Mouse (Mus musculus) neural tube, embryonic 11.5 days (tissue): ENCODE measurements around the gene Trex2. TPM values are rescaled to one million over a fixed set of nuclear protein-coding genes. Genes with fewer than 3 reads are reported as not detected.

Experiments used
- ATAC-seq: fragments of 200-750 bp; cut with Nextera tagmentation; 2 replicates; pipeline ENCODE4 v1.8.0; 2017; ENCODE audit warnings: moderate number of reproducible peaks, mild to moderate bottlenecking, moderate TSS enrichment, moderate library complexity; ENCODE audit not compliant: insufficient read depth, low FRiP score, low TSS enrichment
- DNase-seq: peaks from one replicate; pipeline ENCODE4 v3.0.0-alpha.2; 2015; ENCODE audit warnings: low spot score
- H3K27ac ChIP-seq: fragments of 300-500 bp; sonication (generic); 2 replicates; pipeline ENCODE4 v1.5.1; 2014; ENCODE audit warnings: low read depth, mild to moderate bottlenecking, low read length
- H3K27me3 ChIP-seq: fragments of 300-500 bp; sonication (generic); 2 replicates; pipeline ENCODE4 v1.6.1; 2014; ENCODE audit warnings: mild to moderate bottlenecking, low read length, mixed read lengths; ENCODE audit not compliant: control insufficient read depth, insufficient read depth
- H3K36me3 ChIP-seq: fragments of 300-500 bp; sonication (generic); 2 replicates; pipeline ENCODE4 v1.6.1; 2014; ENCODE audit warnings: mild to moderate bottlenecking, low read length, moderate library complexity, mixed read lengths; ENCODE audit not compliant: control insufficient read depth, insufficient read depth
- H3K4me1 ChIP-seq: fragments of 300-500 bp; sonication (generic); 2 replicates; pipeline ENCODE4 v1.6.1; 2014; ENCODE audit warnings: low read length, mixed read lengths; ENCODE audit not compliant: control insufficient read depth, insufficient read depth
- H3K4me2 ChIP-seq: fragments of 300-500 bp; sonication (generic); 2 replicates; pipeline ENCODE4 v1.6.1; 2014; ENCODE audit warnings: low read depth, mild to moderate bottlenecking, moderate library complexity
- H3K4me3 ChIP-seq: fragments of 300-500 bp; sonication (generic); 2 replicates; pipeline ENCODE4 v1.5.1; 2014; ENCODE audit warnings: low read depth, low read length
- H3K9ac ChIP-seq: fragments of 300-500 bp; sonication (generic); 2 replicates; pipeline ENCODE4 v1.6.1; 2014; ENCODE audit warnings: mild to moderate bottlenecking, low read length
- H3K9me3 ChIP-seq: fragments of 300-500 bp; sonication (generic); 2 replicates; pipeline ENCODE4 v1.6.1; 2016; ENCODE audit warnings: low read length; ENCODE audit not compliant: control insufficient read depth
- WGBS: fragments of 180-500 bp; shearing (Covaris S2); extraction: QIAGEN DNeasy Blood & Tissue Kit; methylation state at CpG from one replicate; pipeline ENCODE4 v1.1.7; 2014; 5-methylcytosine and 5-hydroxymethylcytosine counted together
- polyA plus RNA-seq: library from polyadenylated mRNA; unstranded; fragments of >200 nt; fragmentation: Nextera tagmentation; extraction: Ambion mirVana; gene quantifications from 2 replicates; pipeline ENCODE4 v1.2.1, GENCODE M21; 2014

The Trex2 gene
- polyA plus RNA-seq: not detected in 2 replicates

DNA sequence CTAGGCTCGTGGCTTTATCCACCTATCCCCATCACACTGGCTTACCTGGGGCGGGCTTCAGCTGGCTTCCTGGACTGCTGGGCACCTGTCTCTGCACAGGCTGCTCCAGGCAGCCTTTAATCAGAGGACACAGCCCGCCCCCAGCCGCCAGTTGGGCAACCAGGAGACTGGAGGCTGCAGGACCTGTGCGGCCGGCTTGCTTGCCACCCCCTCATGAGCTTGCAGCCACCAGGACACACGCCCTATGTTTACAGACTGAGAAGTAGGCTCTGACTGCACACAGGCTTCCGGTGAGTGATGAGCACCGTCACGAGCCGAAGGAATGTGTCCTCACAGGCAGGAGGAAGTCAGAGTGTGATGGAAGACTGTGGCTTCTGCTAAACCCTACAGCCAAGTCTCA is at the start of gene Trex2:
Gene Trex2, minus strand, starts transcription at position 93 of the 400 bp plus-strand sequence.
- H3K4me3 ChIP-seq: no peak within 1 kb of the TSS
- no peak within 1 kb of the TSS for H3K4me2 ChIP-seq
- no peak for DNase-seq
- no peaks in the 10 kb centered on the region for H3K36me3 ChIP-seq
- H3K9ac ChIP-seq: no peak within 1 kb of the TSS
- no peak for ATAC-seq
- no peaks in the 10 kb centered on the region for H3K27me3 ChIP-seq
- H3K4me1 ChIP-seq: no peaks in the 10 kb centered on the region
- no peak within 1 kb of the TSS for H3K27ac ChIP-seq
- WGBS: 85% methylated on average over 11 of the region's 11 CpGs
- no peaks in the 10 kb centered on the region for H3K9me3 ChIP-seq

DNA sequence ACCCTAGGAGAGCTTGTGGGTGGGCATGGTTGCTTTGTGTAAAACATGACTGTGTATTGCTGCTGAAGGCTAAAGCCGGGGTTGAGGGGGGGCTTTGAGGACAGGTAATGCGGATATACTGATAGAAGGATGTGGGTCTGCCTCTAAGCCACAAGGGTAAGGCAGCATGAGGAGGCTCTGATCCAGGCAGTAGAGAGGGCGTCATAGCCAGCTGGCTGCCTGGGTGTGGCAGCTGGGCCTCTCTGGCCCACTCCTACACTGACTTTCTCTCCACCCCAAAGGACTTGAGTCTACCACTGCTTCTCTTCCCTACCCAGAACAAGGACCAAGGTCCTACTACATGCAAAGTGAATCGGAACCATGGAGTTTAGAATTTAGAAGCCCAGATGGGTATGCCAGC is 49.7 kb upstream of the Trex2 start:
- H3K9ac ChIP-seq: no peak overlapping the region
- no peak for DNase-seq
- 76% methylated on average over 4 of the region's 4 CpGs for WGBS

DNA sequence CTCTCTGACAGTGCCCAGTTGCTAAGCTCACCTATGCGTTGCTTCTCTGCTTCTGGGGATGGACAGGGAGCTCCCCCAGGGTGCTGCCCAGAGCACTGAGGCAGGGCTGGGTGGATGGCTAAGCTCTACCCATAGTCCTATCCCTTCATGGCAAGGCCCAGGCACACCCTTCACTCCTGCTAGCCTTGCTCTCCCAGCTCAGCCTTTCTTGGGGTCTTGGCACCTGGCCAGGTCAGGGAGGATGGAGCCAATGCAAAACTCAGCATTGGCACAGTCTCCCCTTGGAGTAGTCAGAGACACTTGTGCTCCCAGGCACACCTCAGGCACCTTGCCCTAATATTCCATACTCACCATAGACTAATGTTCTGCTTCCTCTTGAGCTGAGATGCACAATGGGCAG is 48.9 kb upstream of the Trex2 start:
- Histone ChIP-seq H3K4me3 (peak overlapping the region; percentile 4; the same call in 1 of the 2 replicates), H3K9ac (no peak overlapping the region; the same call in 1 of the 2 replicates)
- 64% methylated on average over 1 of the region's 1 CpGs for WGBS

More for the DNA sequence above, 49.7 kb upstream of the Trex2 start:
- Histone ChIP-seq H3K4me2 (no peak overlapping the region), H3K27me3 (no peaks in the 10 kb centered on the region), H3K36me3 (no peaks in the 10 kb centered on the region), H3K9me3 (no peaks in the 10 kb centered on the region), H3K4me1 (no peaks in the 10 kb centered on the region), H3K4me3 (no peak overlapping the region), H3K27ac (no peak overlapping the region)
- no peak for ATAC-seq

DNA sequence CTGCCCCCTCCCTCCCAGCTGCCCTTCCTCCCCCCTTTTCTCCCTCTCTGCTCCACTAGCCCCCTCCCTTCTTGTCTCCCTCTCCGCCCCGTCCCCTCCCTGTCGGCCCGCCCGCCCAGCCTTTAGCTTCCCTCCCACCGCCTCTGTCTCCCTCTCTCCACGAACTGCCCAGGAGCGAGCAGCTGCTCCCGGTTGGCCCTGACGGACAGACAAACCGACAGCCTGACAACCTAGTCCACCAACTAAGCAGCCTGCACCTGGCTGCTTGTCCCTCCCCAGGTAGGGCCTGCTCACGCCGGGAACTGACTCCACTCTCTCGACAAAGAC is 48.3 kb upstream of the Trex2 start, which contains the start of gene Bgn:
Gene Bgn, plus strand, starts transcription at position 119 of the 327 bp plus-strand sequence.
- no peaks in the 10 kb centered on the region for H3K9me3 ChIP-seq
- H3K4me2 ChIP-seq: peak within 1 kb of the TSS; percentile 9
- ATAC-seq (no peak), DNase-seq (no peak)
- H3K36me3 ChIP-seq: no peaks in the 10 kb centered on the region
- no peaks in the 10 kb centered on the region for H3K4me1 ChIP-seq
- no peak within 1 kb of the TSS for H3K27ac ChIP-seq
- 33% methylated on average over 5 of the region's 14 CpGs for WGBS
- no peaks in the 10 kb centered on the region for H3K27me3 ChIP-seq
- peak within 1 kb of the TSS; percentile 4; the same call in 1 of the 2 replicates for H3K4me3 ChIP-seq
- peak within 1 kb of the TSS; percentile 29; the same call in 1 of the 2 replicates for H3K9ac ChIP-seq

More for the DNA sequence above, 48.9 kb upstream of the Trex2 start:
- H3K27me3 ChIP-seq: no peaks in the 10 kb centered on the region
- H3K36me3 ChIP-seq: no peaks in the 10 kb centered on the region
- H3K4me1 ChIP-seq: no peaks in the 10 kb centered on the region
- H3K9me3 ChIP-seq: no peaks in the 10 kb centered on the region
- DNase-seq: no peak
- ATAC-seq: no peak
- H3K27ac ChIP-seq: no peak overlapping the region
- 0 out of 2 replicates have a peak overlapping the region, but pooled peaks have one; percentile 9 for H3K4me2 ChIP-seq

DNA sequence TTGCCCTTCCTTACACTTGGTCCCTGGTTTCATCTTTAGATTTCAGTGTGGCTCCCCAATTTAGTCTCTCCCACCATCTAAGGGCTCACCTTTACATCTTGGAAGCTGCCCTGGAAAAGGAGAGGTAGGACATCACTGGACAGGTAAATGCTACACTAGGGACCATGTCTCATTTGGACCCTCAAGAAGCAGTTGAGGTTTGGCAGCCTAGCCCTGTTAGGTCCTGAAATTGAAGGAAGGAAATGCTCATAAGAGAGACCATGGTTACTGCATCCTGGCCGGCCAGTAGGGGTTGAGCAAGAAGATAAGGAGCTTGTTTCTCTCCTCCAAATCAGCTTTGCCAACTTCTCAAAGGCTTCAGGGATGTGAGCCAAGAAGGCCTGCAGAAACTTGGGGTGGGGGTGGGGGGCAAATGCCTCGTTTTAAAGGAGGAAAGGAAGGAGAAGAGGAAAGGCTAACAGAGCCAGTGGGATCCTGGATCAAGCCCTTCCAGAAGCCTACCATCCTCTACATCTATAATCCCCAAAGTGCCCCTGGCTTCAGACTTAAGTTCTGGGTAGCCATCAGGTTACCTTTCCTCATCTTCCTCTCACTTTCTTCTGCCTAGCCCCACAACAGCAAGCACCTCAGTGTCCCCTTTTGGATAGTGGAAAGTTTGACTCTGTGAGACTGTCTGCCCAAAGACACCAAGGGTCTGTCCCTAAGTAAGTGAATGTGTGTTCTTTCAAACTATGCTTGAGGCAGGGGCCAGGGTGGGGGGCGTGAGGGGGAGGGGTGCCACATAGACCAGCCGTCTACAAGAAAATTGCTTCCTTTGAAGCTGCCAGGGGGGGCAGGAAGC is 47.7 kb upstream of the Trex2 start:
- no peaks in the 10 kb centered on the region for H3K4me1 ChIP-seq
- no peaks in the 10 kb centered on the region for H3K9me3 ChIP-seq
- no peak overlapping the region for H3K9ac ChIP-seq
- H3K36me3 ChIP-seq: no peaks in the 10 kb centered on the region
- H3K4me3 ChIP-seq: no peak overlapping the region
- ATAC-seq: no peak
- H3K27ac ChIP-seq: no peak overlapping the region
- H3K27me3 ChIP-seq: no peaks in the 10 kb centered on the region
- peak overlapping the region; percentile 9; the same call in 1 of the 2 replicates for H3K4me2 ChIP-seq
- no peak for DNase-seq
- WGBS: 39% methylated on average over 2 of the region's 4 CpGs

DNA sequence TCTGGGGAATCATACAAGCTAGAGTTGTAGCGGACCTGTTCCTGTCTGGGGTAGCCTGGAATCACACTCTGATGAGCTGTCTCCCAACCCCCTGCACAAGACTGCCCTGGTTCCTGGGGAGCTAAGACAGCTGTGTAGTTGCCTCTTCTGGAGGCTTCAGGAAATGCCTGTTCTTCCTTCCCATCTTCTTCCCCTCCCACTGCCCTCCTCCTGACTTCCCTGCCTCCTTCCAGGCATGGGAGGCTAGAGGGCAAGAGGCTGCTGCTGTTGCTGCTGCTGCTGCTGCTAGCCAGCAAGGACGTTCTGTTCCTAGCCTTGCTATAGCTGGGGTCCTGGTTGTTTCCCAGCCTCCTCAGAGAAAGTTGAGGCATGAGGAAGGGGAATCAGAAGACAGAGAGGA is 45.2 kb upstream of the Trex2 start:
- Histone ChIP-seq H3K9ac (no peak overlapping the region), H3K9me3 (no peaks in the 10 kb centered on the region), H3K4me1 (no peaks in the 10 kb centered on the region), H3K36me3 (no peaks in the 10 kb centered on the region), H3K27ac (no peak overlapping the region), H3K4me2 (no peak overlapping the region), H3K27me3 (no peaks in the 10 kb centered on the region), H3K4me3 (no peak overlapping the region)
- WGBS: 56% methylated on average over 2 of the region's 2 CpGs
- ATAC-seq: no peak
- no peak for DNase-seq

DNA sequence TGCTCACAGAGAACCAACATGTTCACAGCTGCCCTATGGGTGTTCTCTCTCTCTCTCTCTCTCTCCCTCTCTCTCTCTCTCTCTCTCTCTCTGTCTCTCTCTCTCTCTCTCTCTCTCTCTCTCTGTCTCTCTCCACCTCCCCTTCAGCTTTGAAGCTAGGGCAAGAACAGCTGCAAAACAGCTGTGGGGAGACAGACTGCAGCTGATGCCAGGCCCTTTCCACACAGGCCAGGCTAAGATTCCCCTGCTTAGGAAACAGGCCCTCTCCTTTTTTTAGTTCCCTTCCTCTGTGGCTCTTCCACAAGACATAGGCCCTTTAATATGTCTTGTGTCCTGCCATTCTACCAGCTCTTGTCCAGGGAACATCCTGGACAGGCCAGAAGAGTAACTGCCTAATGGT is 44.5 kb upstream of the Trex2 start:
- Histone ChIP-seq H3K4me3 (no peak overlapping the region), H3K27me3 (no peaks in the 10 kb centered on the region)

DNA sequence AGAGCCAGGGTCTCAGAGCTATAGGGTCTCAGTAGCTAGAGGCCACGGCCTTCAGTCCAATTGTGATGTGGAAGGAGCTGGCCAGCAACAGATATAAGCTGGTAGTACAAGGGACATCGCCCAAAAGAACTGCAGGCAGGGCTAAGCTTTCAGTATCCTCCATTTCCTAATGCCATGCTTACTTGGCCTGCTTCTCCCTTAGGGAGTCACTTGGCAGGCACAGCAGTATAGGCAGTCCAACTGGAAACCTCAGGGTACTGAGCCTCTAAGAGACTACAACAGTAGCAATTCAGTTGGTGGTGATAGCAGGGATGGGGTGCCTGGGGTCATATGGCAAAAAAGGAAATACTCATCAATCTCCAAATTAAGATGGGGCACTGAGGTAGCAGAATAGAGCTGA is 42.4 kb upstream of the Trex2 start:
- H3K4me2 ChIP-seq: no peak overlapping the region
- H3K27ac ChIP-seq: no peak overlapping the region
- H3K27me3 ChIP-seq: no peaks in the 10 kb centered on the region
- no peak for ATAC-seq
- H3K4me1 ChIP-seq: no peaks in the 10 kb centered on the region
- H3K36me3 ChIP-seq: no peaks in the 10 kb centered on the region
- H3K4me3 ChIP-seq: no peak overlapping the region
- 86% methylated on average over 2 of the region's 2 CpGs for WGBS
- no peaks in the 10 kb centered on the region for H3K9me3 ChIP-seq
- no peak overlapping the region for H3K9ac ChIP-seq
- no peak for DNase-seq

More for the DNA sequence above, 44.5 kb upstream of the Trex2 start:
- no peak overlapping the region for H3K27ac ChIP-seq
- no peaks in the 10 kb centered on the region for H3K4me1 ChIP-seq
- H3K9ac ChIP-seq: no peak overlapping the region
- no peaks in the 10 kb centered on the region for H3K36me3 ChIP-seq
- ATAC-seq (no peak), DNase-seq (no peak)
- no peaks in the 10 kb centered on the region for H3K9me3 ChIP-seq
- H3K4me2 ChIP-seq: no peak overlapping the region

DNA sequence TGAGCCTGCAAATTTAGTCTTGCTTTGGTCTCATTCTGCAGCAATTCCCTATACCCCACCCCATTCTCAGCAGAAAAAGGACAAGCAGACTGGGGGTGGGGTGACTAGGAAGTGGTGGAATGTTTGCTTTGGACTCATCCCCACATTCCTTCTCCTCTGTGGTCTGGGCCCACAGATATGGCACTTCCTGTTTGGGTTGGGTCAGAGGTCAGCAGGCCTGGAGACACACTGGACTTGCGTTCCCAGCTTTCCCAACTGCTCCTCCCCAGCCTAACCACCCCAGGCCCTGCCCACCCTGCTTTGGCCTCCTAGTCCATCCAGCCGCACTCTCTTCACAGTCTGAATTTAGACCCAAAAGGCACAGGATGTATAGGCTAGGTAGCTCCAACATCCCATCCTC is 41.5 kb upstream of the Trex2 start:
- H3K27me3 ChIP-seq: no peaks in the 10 kb centered on the region
- no peaks in the 10 kb centered on the region for H3K4me1 ChIP-seq
- H3K4me3 ChIP-seq: no peak overlapping the region
- DNase-seq (no peak), ATAC-seq (no peak)
- no peak overlapping the region for H3K27ac ChIP-seq
- no peak overlapping the region for H3K4me2 ChIP-seq
- no peaks in the 10 kb centered on the region for H3K36me3 ChIP-seq
- WGBS: 67% methylated on average over 2 of the region's 2 CpGs
- H3K9me3 ChIP-seq: no peaks in the 10 kb centered on the region
- no peak overlapping the region for H3K9ac ChIP-seq
